Mouse (Mus musculus) ES-E14 (cell line): Measurements from ENCODE around the gene Defb25.

ENCODE experiments used
- MAFK ChIP-seq: IDR thresholded peaks from 2 replicates; pipeline ENCODE4 v1.6.1; 2014; ENCODE audit warnings: mild to moderate bottlenecking, low read depth, low read length, inconsistent platforms; ENCODE audit not compliant: insufficient read depth
- ZC3H11A ChIP-seq: IDR thresholded peaks from 2 replicates; pipeline ENCODE4 v1.6.1; 2012; ENCODE audit warnings: low read depth, mild to moderate bottlenecking, inconsistent platforms, low read length, borderline replicate concordance
- ZNF384 ChIP-seq: IDR thresholded peaks from 2 replicates; pipeline ENCODE4 v1.6.1; 2012; ENCODE audit warnings: low read depth, low read length, inconsistent platforms

DNA sequence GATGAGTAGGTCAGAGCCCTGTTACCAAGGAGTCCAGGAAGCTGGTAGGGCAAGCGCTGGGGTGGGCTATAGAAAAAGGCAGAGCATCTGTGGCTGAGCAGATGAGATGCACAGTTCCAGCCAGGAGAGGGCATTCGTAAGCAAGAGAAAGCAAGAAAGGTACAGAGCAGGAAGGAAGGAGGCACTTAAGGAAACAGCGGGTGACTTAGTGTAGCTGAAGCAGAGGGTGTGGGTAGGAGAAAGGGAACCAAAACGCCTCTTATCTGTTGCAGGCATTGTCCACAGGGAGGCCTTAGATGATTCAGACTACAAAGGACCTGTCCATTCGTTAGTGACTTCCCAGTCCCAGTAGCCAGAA is 48.8 kb upstream of the Defb25 start:
- no peak for TF ChIP-seq MAFK
- TF ChIP-seq ZC3H11A: peak; percentile 32; the same call in 1 of the 2 replicates
- no peak for TF ChIP-seq ZNF384
